Mouse (Mus musculus): ENCODE data around the gene Cyp4f16.
"Not testable (repeated sequence)": the region's sequence is repeated elsewhere in the genome, so short reads cannot be mapped to it uniquely, and the experiment has no call there.

Gene Cyp4f16

DNA sequence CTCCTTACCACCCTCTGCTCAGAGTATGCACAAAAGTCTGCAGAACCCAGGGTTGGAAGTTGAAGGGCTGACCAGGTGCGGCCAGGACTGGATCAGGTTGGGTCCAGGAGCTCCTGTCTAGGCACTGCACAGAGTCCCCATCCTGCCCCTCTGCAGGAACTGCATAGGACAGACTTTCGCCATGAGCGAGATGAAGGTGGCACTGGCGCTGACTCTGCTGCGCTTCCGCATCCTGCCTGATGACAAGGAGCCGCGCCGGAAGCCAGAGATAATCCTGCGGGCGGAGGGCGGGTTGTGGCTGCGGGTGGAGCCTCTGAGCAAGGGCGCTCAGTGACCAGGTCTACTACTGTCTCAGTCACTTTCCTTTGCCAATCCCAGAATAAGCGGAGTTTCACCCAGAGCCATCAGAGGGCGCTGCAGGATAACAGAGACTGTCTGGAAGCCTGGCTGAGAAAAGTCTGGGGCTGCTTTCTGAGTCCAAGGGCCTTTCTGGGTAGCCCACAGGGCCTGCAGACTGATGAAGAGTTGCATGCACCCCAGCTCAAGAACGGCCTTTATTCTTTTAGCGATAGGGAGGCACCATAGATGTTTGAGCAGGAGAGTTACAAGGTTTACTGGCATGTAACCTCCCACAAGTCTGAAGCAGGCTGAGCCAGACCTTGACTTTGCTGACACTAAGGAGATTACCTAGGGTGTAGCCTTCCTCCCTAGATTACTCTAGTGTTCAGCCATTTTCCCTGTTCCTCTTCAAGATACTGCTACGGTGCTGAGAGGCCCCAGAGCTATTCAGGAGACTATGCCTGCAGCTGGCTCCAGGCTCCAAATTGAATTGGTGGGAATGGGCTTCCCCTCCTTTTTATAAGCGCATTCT lies 14.8 kb downstream of the Cyp4f16 start:
- peak; percentile 83 to 86 for DNase-seq (ENCODE audit: low spot score in 2 of 2)

DNA sequence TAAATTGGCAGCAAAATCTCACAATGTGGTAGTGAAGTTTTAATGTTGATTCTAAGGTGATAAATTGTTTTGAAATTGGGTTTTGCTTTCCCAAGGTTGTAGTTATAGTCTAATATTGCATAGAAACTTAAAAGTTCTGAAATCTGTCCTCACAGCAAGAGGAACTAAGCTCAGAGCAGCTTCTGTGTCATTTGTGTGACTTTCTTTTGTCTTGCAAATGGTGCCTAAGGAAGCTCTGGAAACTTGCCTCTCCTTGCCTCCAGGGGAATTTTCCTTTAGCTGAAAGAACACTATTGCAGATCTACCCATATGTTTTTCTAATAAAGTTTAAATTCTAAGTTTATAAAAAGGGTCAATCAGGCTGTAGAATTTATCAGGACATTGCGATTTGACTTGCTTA lies 16.7 kb downstream of the Cyp4f16 start:
- not testable (repeated sequence) for DNase-seq (ENCODE audit: low spot score in 2 of 2)

DNA sequence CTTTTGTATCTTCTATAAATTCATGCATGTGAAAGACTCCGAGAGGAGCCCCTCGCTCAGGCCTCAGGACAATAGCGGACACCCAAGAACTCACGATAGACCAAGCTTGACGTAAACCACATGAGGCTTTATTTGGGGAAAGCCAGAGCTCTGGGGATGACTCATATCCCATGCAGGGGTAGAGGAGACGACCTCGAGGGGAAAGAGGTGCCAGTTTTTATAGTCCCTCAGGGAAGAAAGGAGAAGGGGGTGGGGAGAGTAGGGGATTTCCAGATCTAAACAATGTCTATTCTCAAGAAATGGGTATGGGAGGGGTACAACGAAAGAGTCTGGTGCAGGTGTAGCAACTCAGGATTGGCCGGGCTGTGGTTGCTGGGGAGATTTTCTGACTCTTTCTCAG lies 18.0 kb downstream of the Cyp4f16 start:
- not testable (repeated sequence) for DNase-seq (ENCODE audit: low spot score in 2 of 2)

DNA sequence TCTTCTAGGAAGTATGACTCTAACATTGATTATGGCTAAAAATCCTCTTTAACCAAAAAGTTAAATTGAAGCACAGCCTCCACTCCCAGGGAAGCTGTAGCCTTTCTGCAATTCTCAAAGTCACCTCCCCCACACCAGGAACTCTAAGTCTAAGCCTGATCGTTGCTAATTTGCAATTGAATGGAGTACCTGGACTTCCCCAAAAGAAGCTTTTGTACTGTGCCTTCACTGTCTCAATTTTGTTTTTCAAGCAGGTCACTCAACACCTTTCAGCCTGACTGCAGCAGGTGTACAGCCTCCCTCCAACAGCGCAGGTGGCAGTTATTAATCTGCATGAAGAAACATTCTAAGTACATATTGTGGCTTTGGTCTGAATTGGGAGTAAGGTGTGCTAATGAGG lies 26.9 kb downstream of the Cyp4f16 start:
- DNase-seq (ENCODE audit: low spot score in 2 of 2) = not testable (repeated sequence)

DNA sequence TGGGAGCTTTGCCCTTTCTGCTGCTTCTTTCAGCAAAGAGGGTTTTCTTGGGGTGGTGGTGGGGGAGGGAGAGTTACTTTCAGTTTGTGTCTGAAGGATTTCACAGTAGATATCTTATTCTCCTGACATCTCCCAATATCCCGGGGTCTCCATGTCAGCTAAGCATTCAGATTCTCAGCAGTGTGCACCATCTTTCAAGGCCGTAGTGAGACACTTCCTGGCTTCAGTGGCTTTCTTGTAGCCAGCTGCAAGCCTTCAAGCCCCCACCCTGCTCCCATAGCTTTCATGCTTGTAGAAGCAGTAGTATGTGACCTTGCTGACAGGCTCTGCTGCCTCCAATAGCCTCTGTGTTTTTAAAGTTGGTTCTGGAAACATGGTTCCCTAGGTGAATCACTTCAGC lies 36.9 kb downstream of the Cyp4f16 start:
- DNase-seq (ENCODE audit: low spot score in 2 of 2) = peak; percentile 8 to 13

DNA sequence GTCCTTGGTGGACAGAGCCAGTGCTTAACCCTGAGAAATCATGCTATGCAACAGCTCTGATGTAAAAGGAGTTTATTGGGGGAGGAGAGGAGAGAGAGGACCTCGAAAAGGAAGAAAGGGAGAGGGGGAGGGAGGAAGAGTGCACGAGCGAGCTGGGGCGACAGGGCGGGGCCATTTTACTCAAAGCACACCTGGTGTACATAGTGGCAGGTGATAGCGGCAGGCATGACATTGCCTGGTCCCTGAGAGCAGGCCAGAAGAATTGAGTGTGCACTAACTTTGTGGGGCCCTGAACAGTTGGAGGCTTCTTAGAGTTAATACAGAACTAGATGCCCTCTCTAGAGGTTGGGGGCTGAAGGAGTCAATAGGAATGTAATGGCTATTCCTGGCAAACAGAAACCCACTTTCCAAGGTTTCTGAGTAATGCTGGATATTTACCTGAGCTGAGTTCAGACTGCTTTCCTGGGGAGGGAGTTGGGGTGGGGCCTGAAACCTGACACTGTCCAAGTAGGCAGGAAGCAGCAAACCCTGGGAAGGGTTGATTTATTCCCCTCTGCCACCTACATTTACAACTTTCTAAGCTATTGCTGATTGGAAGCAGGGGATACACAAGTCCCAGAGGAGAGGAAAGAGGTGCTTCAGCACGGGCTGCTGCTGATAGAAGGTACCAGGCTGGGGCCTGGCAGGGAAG lies 41.3 kb downstream of the Cyp4f16 start:
- DNase-seq (ENCODE audit: low spot score in 2 of 2) = no peak

DNA sequence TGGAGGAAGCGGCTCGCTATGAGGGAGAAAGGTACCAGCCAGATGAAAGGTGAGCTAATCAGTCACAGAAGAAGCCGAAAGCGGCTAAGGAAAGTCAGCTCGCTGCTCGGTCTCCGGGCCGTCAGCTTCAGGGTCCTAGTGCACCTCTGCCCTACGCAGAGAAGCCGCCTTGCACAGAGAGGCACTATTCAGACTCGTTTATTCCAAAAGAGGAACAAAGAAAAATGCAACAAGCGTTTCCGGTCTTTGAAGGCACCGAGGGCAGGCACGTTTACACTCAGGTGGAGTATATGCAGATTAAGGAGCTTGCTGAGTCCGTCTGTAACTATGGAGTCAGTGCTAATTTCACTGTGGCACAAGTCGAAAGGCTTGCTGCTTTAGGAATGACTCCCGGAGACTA lies 60.1 kb downstream of the Cyp4f16 start:
- DNase-seq (ENCODE audit: low spot score in 2 of 2) = no peak
